In genomic region chr3:101097146-101097800, GRCm38 (mm10) we compare ENCODE assay signal across 16 mouse cellular contexts. TPM values are rescaled to one million over a fixed set of nuclear protein-coding genes. Genes with fewer than 3 reads are reported as not detected.
A peak's percentile ranks its signal among the peaks of the same experiment; 100 is the strongest.
DNase-seq lines count a peak whose midpoint lies in the region; ATAC-seq and TF ChIP-seq lines count a peak whose summit lies in the region.
"Had no signal": no experiment of that assay in that cellular context is flagged by ENCODE, and none has a peak within 500 bp of the region (broad histone marks: within the 10 kb centered on the region; RNA-seq: fewer than 3 reads in every experiment).

No protein-coding gene starts in this region.

- no peaks in the 10 kb centered on the region for H3K9me3 ChIP-seq in forebrain, embryonic 15.5 days
- no peaks in the 10 kb centered on the region for H3K9me3 ChIP-seq in intestine, postnatal 0 days (ENCODE audit: control insufficient read depth)
- H3K9me3 ChIP-seq: G1E; heart, embryonic 10.5 days; hindbrain, embryonic 15.5 days had no signal

- no peak for DNase-seq in left cerebral cortex, adult 2 months (ENCODE audit: extremely low spot score in 1 of 2, low spot score in 2 of 2)
- DNase-seq in left cerebral cortex, adult 11 months (ENCODE audit: low spot score), result no peak
- DNase-seq in thymus, postnatal 0 days (ENCODE audit: low spot score), result peak; percentile 6
- no peak for DNase-seq in thymus, postnatal 14 days
- no peak for DNase-seq in kidney, adult 11 months
- DNase-seq: adrenal gland, adult 2 months; cerebellum, adult 8-10 months; gastrocnemius, postnatal 25 days; kidney, adult 8-10 months; liver; lung, embryonic 14.5 days had no signal

- H3K27ac ChIP-seq in left cerebral cortex, adult 2 months, result 0 out of 2 replicates have a peak overlapping the region, but pooled peaks have one; percentile 6
- H3K27ac ChIP-seq in forebrain, embryonic 15.5 days (replicated peaks), result 0 out of 2 replicates have a peak overlapping the region, but pooled peaks have one; percentile 19
- H3K27ac ChIP-seq in intestine, postnatal 0 days (ENCODE audit: low read depth, low read length), result no peak overlapping the region
- H3K27ac ChIP-seq: heart, embryonic 10.5 days; hindbrain, embryonic 15.5 days had no signal

- peak; percentile 79 for ATAC-seq in forebrain, embryonic 15.5 days (replicated peaks)
- no peak for ATAC-seq in intestine, postnatal 0 days

- 42% methylated on average over 9 of the region's 9 CpGs for WGBS in forebrain, embryonic 15.5 days
- WGBS in intestine, postnatal 0 days, result 88% methylated on average over 9 of the region's 9 CpGs

- no peak overlapping the region for H3K9ac ChIP-seq in forebrain, embryonic 15.5 days (replicated peaks)
- no peak overlapping the region for H3K9ac ChIP-seq in intestine, postnatal 0 days (ENCODE audit: low read depth, low read length)
- H3K9ac ChIP-seq: hindbrain, embryonic 15.5 days; lung, embryonic 14.5 days had no signal

- no peak overlapping the region for H3K4me2 ChIP-seq in forebrain, embryonic 15.5 days (replicated peaks)
- no peak overlapping the region for H3K4me2 ChIP-seq in intestine, postnatal 0 days (replicated peaks; ENCODE audit: low read depth)
- H3K4me2 ChIP-seq: hindbrain, embryonic 15.5 days; lung, embryonic 14.5 days had no signal

- no peak overlapping the region for H3K4me3 ChIP-seq in left cerebral cortex, adult 2 months
- no peak overlapping the region for H3K4me3 ChIP-seq in forebrain, embryonic 15.5 days
- H3K4me3 ChIP-seq in intestine, postnatal 0 days (ENCODE audit: low read depth, low read length), result no peak overlapping the region
- H3K4me3 ChIP-seq: heart, embryonic 10.5 days; hindbrain, embryonic 15.5 days had no signal

- H3K4me1 ChIP-seq in forebrain, embryonic 15.5 days, result peaks cover 49% of the 10 kb centered on the region
- H3K4me1 ChIP-seq in intestine, postnatal 0 days (replicated peaks; ENCODE audit: control insufficient read depth, insufficient read depth, low read length), result no peaks in the 10 kb centered on the region; the same call in 1 of the 2 replicates

- H3K27me3 ChIP-seq in forebrain, embryonic 15.5 days, result no peaks in the 10 kb centered on the region
- H3K27me3 ChIP-seq in intestine, postnatal 0 days (replicated peaks; ENCODE audit: control insufficient read depth, insufficient read depth, low read length), result no peaks in the 10 kb centered on the region
- H3K27me3 ChIP-seq: hindbrain, embryonic 15.5 days had no signal

- no peak for TF ChIP-seq CTCF in left cerebral cortex, adult 2 months (IDR thresholded peaks at IDR 0.05)
- TF ChIP-seq CTCF in intestine, postnatal 0 days (IDR thresholded peaks at IDR 0.05; ENCODE audit: low read depth), result no peak

- intact Hi-C loops in left cerebral cortex, adult 2 months (cut with DNase I), result loop anchor here (5.0 kb wide), 1 partner anchor 35 kb away; no protein-coding TSS in a partner anchor

- H3K36me3 ChIP-seq in forebrain, embryonic 15.5 days, result no peaks in the 10 kb centered on the region
- H3K36me3 ChIP-seq in intestine, postnatal 0 days (ENCODE audit: control insufficient read depth, insufficient read depth), result peaks cover 5% of the 10 kb centered on the region; the same call in 1 of the 2 replicates
- H3K36me3 ChIP-seq: G1E; heart, embryonic 10.5 days; hindbrain, embryonic 15.5 days had no signal

RNA-seq across cellular contexts. Expression of gene Ptgfrn, which starts 12.8 kb away (rescaled TPM):
- 10 to 100 TPM; 39.7 to 40.7 TPM for total RNA-seq in left cerebral cortex, adult 2 months (2021)
- 1.1 and 1.7 TPM in 2 replicates for polyA plus RNA-seq in thymus, postnatal 0 days (2015; fragmentation: Nextera tagmentation; extraction: Ambion mirVana)
- 3.4 and 3.8 TPM in 2 replicates for polyA plus RNA-seq in forebrain, embryonic 15.5 days (2015; fragmentation: Nextera tagmentation; extraction: Ambion mirVana)
- 5.6 and 6.1 TPM in 2 replicates for polyA plus RNA-seq in intestine, postnatal 0 days (2015; fragmentation: Nextera tagmentation; extraction: Ambion mirVana)
- polyA plus RNA-seq: G1E had no signal
